Mouse (Mus musculus): Measurements from ENCODE around the gene Tbp. TPM values are rescaled to one million over a fixed set of nuclear protein-coding genes. Genes with fewer than 3 reads are reported as not detected.
"Not testable (repeated sequence)": the region's sequence is repeated elsewhere in the genome, so short reads cannot be mapped to it uniquely, and the experiment has no call there.

Tbp gene
- polyA plus RNA-seq, 1 experiment: 83.0 TPM

DNA sequence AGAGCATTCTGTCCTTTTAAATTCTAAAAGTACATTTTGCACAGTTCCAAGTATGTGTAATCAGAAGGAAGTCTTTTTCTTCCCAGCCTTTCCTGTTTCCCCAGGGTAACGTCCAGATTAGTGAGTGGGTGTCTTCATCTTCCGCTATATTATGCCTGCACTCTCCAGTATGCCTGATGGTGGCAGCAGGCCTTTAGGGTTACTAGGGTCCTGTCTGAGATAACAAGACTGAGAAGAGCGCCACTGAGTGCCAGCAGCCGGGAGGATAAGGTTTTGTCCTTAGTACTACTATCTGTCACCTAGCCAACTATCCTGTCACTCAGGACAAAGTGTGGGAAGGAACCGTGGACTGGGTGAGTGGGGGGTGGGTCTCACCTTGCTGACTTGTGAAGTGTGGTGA lies 18.1 kb downstream of the Tbp start:
- TF ChIP-seq POLR2A (IDR thresholded peaks at IDR 0.05; ENCODE audit: borderline replicate concordance, extremely low read depth, insufficient read depth, insufficient read length, poor library complexity, severe bottlenecking) (no peak), CTCF (IDR thresholded peaks at IDR 0.05; ENCODE audit: borderline replicate concordance, extremely low read depth, insufficient read depth, insufficient read length) (no peak)
- no peak for DNase-seq (ENCODE audit: low read depth)

DNA sequence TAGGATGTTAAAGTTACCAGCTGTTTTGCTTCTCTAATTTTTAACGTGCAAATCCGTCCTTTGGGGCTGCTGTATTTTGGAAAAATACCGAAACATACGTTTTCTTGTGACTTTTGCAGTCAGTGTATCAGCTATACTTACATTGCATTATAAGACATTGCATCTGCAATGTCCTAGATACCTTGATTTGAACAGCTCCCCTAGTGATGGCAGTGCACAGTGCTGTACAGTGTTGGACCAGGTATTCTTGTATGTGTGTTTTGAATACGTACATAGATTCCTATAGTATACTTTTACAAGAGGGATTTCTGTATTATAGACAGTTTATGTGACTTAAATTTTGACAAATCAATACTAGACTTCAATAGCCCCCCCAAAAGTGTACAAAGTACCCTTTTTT lies 18.5 kb downstream of the Tbp start:
- no peak for DNase-seq (ENCODE audit: low read depth)
- no peak for TF ChIP-seq POLR2A (IDR thresholded peaks at IDR 0.05; ENCODE audit: borderline replicate concordance, extremely low read depth, insufficient read depth, insufficient read length, poor library complexity, severe bottlenecking)
- TF ChIP-seq CTCF (IDR thresholded peaks at IDR 0.05; ENCODE audit: borderline replicate concordance, extremely low read depth, insufficient read depth, insufficient read length): no peak

DNA sequence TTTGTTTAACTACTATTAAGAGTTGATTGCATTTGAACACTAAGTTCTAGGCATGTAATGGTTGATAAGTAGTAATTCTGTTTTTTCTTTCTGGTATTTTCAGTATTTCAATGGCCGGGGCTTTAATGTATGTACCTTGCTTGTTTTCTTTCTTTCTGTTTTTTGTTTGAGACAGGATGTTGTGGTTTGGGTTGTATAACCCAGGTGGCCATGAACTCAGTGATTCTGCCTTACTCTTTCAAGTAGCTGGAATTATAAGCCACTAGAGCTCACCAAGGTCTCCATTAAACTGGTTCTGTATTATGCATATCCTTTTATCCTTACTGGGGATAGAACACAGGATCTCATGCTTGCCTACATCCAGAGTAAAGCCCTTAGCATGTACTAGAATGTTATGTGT lies 19.1 kb downstream of the Tbp start:
- no peak for TF ChIP-seq CTCF (IDR thresholded peaks at IDR 0.05; ENCODE audit: borderline replicate concordance, extremely low read depth, insufficient read depth, insufficient read length)
- TF ChIP-seq POLR2A (IDR thresholded peaks at IDR 0.05; ENCODE audit: borderline replicate concordance, extremely low read depth, insufficient read depth, insufficient read length, poor library complexity, severe bottlenecking): no peak

DNA sequence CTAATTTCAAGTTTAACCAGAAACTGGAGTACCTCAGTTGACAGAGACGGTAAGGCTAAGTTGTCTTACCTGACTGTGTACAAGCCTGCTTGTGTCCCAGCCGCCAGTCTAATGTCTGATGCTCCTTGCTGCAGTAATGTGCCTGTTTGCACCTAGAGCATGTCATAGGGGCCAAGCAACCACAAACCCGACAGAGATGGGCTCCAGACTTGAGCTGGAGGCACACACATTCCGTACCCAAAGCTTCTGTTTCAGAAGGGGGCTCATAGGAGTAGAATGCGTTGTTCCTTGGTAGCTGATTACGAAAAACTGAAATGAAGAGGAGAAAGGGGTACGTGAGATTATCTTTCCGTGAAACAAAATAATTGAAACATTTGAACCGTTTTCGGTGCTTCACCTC lies 26.6 kb downstream of the Tbp start:
- peak; percentile 19 for DNase-seq (ENCODE audit: low read depth)
- no peak for TF ChIP-seq POLR2A (IDR thresholded peaks at IDR 0.05; ENCODE audit: borderline replicate concordance, extremely low read depth, insufficient read depth, insufficient read length, poor library complexity, severe bottlenecking)
- TF ChIP-seq CTCF (IDR thresholded peaks at IDR 0.05; ENCODE audit: borderline replicate concordance, extremely low read depth, insufficient read depth, insufficient read length): no peak

More for the DNA sequence above, 19.1 kb downstream of the Tbp start:
- no peak for DNase-seq (ENCODE audit: low read depth)

DNA sequence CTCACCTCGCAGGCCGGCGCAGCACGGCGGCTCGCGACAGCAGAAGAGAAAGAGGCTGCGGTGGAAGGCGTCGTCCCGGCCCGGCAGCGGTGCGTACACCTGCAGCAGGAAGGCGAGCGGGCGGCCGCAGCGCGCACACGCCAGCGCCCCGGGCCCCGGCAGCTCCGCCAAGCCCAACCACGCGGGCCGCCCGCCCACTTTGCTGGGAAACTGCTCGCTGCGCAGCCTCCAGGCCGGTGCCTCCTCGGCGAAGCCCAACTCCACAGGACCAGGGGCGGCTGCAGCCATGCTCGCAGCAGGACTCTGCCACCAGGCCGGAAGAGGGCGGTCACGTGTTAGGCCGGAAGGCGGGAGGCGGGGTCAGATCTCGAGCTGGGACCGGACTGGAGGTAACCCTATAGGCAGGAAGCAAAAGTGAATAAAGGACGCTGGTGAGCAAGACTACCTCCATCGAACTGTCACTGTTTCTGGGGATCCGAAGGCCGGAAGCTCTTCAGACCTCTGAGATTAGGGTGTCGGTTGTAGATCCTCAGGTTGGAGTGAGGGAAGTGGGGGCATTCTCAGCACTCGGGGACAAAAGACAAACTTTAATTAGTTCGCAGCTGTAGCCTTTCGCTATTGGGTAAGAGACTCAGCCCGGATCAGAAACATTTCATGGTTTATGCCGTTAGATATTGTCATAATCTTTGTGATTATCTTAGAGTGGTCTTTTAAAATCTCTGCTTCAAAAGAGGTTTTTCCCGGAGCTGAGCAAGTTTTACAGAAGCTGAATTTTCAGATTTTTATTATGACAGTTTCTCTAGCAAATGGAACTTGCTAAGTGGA lies 27.5 kb downstream of the Tbp start, which contains the start of gene Pdcd2:
Gene Pdcd2 (minus strand): TSS at position 316 of the 825 bp plus-strand sequence.
- DNase-seq (ENCODE audit: low read depth): peak; percentile 97
- TF ChIP-seq CTCF (IDR thresholded peaks at IDR 0.05; ENCODE audit: borderline replicate concordance, extremely low read depth, insufficient read depth, insufficient read length) (peak; percentile 39; the same call in 1 of the 2 replicates), POLR2A (IDR thresholded peaks at IDR 0.05; ENCODE audit: borderline replicate concordance, extremely low read depth, insufficient read depth, insufficient read length, poor library complexity, severe bottlenecking) (peak; percentile 53; the same call in 1 of the 2 replicates)

DNA sequence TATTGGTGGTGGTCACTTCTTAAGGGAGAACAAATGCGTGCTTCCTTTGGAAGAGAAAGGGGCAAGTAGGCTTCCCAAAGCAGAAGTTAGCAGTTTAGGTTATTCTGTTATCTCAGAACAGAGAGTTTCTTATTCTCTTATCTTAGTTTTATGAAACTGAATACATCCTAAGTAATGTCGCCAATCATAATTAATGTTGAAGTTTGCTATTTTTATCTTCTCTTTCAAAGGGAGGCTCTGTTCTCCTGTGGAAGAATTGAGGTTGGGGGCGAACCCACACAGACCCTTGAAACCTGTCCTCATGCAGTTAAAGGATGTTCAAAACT lies 28.1 kb downstream of the Tbp start:
- DNase-seq (ENCODE audit: low read depth): no peak
- TF ChIP-seq CTCF (IDR thresholded peaks at IDR 0.05; ENCODE audit: borderline replicate concordance, extremely low read depth, insufficient read depth, insufficient read length) (no peak), POLR2A (IDR thresholded peaks at IDR 0.05; ENCODE audit: borderline replicate concordance, extremely low read depth, insufficient read depth, insufficient read length, poor library complexity, severe bottlenecking) (no peak)

DNA sequence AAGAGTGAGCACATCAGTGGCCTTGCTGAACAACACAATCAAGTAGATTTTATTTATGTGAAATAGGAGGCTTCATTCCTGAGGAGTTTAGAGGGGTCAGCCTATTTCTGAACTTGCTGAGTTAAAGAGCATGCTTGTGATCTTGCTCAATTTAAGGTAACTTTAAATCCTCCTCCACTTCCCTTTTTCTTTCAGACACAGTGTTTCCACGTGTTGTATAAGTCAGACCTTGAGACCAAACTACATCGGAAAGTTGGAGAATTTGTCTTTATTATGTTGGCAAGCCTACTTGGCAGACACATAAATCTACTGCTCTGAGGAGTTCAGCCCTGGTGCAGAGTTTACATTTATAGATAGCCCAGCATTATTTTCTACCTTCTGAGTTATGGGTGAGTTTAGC lies 29.2 kb downstream of the Tbp start:
- TF ChIP-seq POLR2A (IDR thresholded peaks at IDR 0.05; ENCODE audit: borderline replicate concordance, extremely low read depth, insufficient read depth, insufficient read length, poor library complexity, severe bottlenecking): no peak
- no peak for TF ChIP-seq CTCF (IDR thresholded peaks at IDR 0.05; ENCODE audit: borderline replicate concordance, extremely low read depth, insufficient read depth, insufficient read length)
- DNase-seq (ENCODE audit: low read depth): no peak

DNA sequence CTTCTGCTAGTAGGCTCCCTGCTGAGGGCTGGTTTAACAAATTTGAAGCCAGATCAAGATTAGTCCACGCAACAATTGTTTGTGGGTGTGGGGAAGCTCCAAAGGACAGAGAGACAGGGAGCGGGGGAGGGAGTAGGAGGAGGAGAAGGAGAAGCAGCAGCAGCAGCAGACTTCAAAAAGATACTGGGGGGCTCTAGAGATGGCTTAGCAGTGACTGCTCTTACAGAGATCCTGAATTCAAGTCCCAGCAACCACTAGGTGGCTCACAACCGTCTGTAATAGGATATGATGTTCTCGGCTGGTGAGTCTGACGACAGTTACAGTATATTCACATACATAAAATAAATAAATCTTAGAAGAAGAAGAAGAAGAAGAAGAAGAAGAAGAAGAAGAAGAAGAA lies 30.5 kb downstream of the Tbp start:
- peak; percentile 66 for TF ChIP-seq CTCF (IDR thresholded peaks at IDR 0.05; ENCODE audit: borderline replicate concordance, extremely low read depth, insufficient read depth, insufficient read length)
- TF ChIP-seq POLR2A (IDR thresholded peaks at IDR 0.05; ENCODE audit: borderline replicate concordance, extremely low read depth, insufficient read depth, insufficient read length, poor library complexity, severe bottlenecking): no peak
- DNase-seq (ENCODE audit: low read depth): peak; percentile 82

DNA sequence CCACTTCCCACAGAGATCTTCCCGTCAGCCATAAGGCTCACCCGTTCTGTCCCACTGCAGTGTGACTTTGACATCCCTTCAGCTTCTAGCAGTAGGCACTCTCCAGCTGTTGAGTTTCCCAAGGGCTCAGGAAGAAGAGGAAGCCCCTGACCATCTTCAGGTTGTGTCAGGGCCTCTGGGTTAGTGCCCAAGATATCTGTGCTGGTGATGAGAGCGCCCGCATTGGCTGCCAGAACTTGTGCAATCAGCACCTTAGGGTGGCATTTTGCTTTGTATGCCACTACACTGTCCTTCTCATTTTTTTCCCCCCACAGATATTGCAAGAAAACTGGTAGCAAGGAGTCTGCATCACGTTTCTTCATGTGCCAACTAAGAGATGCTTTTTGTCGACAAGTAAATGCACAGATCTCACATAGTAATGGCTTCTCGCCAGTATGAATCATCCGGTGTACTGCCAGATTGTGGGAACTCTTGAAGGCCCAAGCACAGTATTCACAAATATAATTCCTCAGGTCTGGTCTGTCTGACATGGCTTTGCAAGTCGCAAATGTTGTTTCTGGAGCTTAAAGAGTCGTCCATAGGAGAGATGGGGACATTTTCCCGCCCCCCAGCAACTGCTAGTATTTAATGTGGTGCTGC lies 35.6 kb downstream of the Tbp start:
- TF ChIP-seq POLR2A (IDR thresholded peaks at IDR 0.05; ENCODE audit: borderline replicate concordance, extremely low read depth, insufficient read depth, insufficient read length, poor library complexity, severe bottlenecking) (no peak), CTCF (IDR thresholded peaks at IDR 0.05; ENCODE audit: borderline replicate concordance, extremely low read depth, insufficient read depth, insufficient read length) (no peak)
- DNase-seq (ENCODE audit: low read depth): peak; percentile 57

DNA sequence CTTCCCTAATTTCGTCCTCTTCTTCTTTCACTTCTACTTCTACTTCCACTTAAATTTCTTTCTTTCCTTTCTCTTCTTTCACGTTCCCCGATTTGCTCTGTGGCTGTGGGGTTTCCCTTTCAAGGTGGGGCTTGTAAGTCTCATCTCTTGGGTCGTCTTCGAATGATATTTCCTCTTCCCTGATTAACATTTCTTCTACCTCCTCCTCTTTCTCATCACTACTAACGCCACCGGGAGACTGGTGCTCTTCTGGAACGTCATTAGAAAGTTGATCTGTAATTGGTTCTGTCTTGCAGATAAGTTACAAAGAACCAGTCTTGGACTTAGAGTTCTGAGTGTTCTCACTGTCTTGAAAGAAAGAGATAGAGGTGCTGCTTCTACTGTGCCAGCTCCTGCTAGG lies 36.3 kb downstream of the Tbp start:
- DNase-seq (ENCODE audit: low read depth): peak; percentile 17
- TF ChIP-seq POLR2A (IDR thresholded peaks at IDR 0.05; ENCODE audit: borderline replicate concordance, extremely low read depth, insufficient read depth, insufficient read length, poor library complexity, severe bottlenecking) (no peak), CTCF (IDR thresholded peaks at IDR 0.05; ENCODE audit: borderline replicate concordance, extremely low read depth, insufficient read depth, insufficient read length) (no peak)

DNA sequence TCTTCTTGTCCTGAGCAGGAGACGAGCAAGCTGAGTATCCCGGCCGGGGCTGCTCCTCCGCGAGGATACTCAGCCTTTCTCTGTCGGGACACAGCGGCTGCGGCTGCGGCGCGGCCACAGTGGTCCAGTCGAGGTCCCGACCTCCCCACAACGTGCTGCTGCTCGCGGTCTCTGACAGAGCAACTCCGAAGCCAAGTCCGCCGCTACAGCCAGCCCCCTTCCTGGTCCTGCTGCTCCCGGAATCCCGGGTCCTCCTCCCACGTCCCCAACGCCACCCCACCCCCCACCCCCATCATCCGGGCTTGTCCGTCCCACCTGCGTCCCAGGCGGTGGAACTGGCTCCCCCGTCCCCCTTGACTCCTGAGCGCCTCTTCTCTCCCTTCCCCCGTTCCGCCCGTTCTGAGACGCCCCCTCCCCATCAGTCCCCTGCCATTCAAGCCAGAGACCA lies 36.8 kb downstream of the Tbp start:
- peak; percentile 22 for DNase-seq (ENCODE audit: low read depth)

DNA sequence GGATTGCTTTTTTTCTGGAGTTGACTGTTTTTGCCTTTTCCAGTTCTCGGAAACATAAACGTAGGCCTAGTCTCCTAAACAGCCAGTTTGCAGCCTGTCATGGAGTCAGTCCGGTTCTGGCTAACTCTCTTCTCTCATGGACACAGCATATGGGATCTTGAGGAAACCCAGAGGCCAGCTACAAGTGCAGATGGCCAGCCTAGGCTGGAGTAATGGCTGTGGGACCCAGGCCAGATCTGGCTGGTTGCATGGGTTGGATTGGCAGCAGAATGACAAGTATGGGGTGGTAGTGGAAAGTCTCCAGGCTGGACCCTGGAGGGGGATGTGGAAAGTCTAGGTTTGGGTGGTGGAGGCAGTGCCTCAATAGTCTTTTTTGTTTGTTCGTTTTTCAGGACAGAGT lies 40.6 kb downstream of the Tbp start:
- no peak for DNase-seq (ENCODE audit: low read depth)
- TF ChIP-seq CTCF (IDR thresholded peaks at IDR 0.05; ENCODE audit: borderline replicate concordance, extremely low read depth, insufficient read depth, insufficient read length) (no peak), POLR2A (IDR thresholded peaks at IDR 0.05; ENCODE audit: borderline replicate concordance, extremely low read depth, insufficient read depth, insufficient read length, poor library complexity, severe bottlenecking) (no peak)

More for the DNA sequence above, 36.8 kb downstream of the Tbp start:
- TF ChIP-seq POLR2A (IDR thresholded peaks at IDR 0.05; ENCODE audit: borderline replicate concordance, extremely low read depth, insufficient read depth, insufficient read length, poor library complexity, severe bottlenecking): no peak

DNA sequence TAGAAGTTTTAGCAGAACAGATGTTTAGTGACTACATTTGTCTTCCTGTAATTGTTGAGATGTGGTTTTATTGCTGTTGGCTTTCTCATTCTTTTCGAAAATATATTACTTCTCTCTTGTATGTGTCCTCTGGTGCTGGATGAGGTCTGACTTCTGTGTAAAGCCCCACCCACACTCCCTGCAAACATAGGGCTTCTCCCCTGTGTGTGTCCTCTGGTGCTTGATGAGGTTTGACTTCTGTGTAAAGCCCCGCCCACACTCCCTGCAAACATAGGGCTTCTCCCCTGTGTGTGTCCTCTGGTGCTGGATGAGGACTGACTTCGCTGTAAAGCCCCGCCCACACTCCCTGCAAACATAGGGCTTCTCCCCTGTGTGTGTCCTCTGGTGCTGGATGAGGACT lies 44.2 kb downstream of the Tbp start:
- not testable (repeated sequence) for DNase-seq (ENCODE audit: low read depth)

Measured in brain, embryonic 14.5 days (tissue).